ENCODE assay signal across 32 mouse cellular contexts in the genomic region with DNA sequence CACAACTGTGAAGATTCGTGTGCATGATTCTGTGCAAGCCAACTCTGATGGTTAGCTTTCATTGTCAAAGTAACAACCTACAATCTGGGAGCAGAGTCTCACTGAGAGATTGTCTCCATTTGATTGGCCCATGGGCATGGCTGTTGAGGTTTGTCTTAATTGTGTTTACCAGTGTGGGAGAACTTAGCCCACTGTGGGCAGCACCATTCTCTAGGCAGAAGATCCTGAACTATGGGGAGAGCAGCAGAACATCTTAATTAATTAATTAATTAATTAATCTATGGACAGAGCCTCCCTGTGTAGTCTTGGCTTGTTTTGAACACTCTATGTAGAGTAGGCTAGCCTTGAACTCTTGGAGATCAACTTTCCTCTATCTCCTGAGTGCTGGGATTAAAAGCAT.
DNase-seq lines count a peak whose midpoint lies in the region; ATAC-seq and TF ChIP-seq lines count a peak whose summit lies in the region.
"Had no signal": no experiment of that assay in that cellular context is flagged by ENCODE, and none has a peak within 500 bp of the region (broad histone marks: within the 10 kb centered on the region; RNA-seq: fewer than 3 reads in every experiment).

No protein-coding gene starts in this region.

- no peak overlapping the region for H3K9ac ChIP-seq in kidney, embryonic 15.5 days
- H3K9ac ChIP-seq in lung, embryonic 16.5 days (ENCODE audit: low read length): no peak overlapping the region
- H3K9ac ChIP-seq: hindbrain, embryonic 15.5 days; limb, embryonic 12.5 days; liver, embryonic 14.5 days; midbrain, embryonic 13.5 days; neural tube, embryonic 15.5 days; stomach, embryonic 15.5 days had no signal

- 87% methylated on average over 1 of the region's 1 CpGs for WGBS in kidney, embryonic 15.5 days
- WGBS in lung, embryonic 16.5 days: 94% methylated on average over 1 of the region's 1 CpGs
- WGBS in limb, embryonic 10.5 days: 98% methylated on average over 1 of the region's 1 CpGs

- no peaks in the 10 kb centered on the region for H3K9me3 ChIP-seq in kidney, embryonic 15.5 days (replicated peaks)
- H3K9me3 ChIP-seq in lung, embryonic 16.5 days (ENCODE audit: control insufficient read depth, low read length): no peaks in the 10 kb centered on the region
- no peaks in the 10 kb centered on the region for H3K9me3 ChIP-seq in limb, embryonic 10.5 days (replicated peaks)
- H3K9me3 ChIP-seq: hindbrain, embryonic 10.5 days; hindbrain, embryonic 15.5 days; limb, embryonic 12.5 days; neural tube, embryonic 15.5 days; stomach, embryonic 15.5 days had no signal

- H3ac ChIP-seq in myocyte (ENCODE audit: control insufficient read depth, insufficient read length): no peak overlapping the region

- no peak for ATAC-seq in kidney, embryonic 15.5 days (replicated peaks; ENCODE audit: low FRiP score)
- ATAC-seq in lung, embryonic 16.5 days (ENCODE audit: low read depth): no peak
- ATAC-seq: activated CD4-positive, CD25-positive, alpha-beta regulatory T cell, adult 4 months; forebrain, embryonic 16.5 days; inflammation-experienced regulatory T-cells, adult 6 months; midbrain, embryonic 13.5 days had no signal

- H3K27me3 ChIP-seq in kidney, embryonic 15.5 days: no peaks in the 10 kb centered on the region
- H3K27me3 ChIP-seq in lung, embryonic 16.5 days (ENCODE audit: control insufficient read depth, insufficient read depth, low read depth, low read length): no peaks in the 10 kb centered on the region
- no peaks in the 10 kb centered on the region for H3K27me3 ChIP-seq in limb, embryonic 10.5 days (ENCODE audit: low read depth, poor library complexity, severe bottlenecking)
- H3K27me3 ChIP-seq in myocyte (ENCODE audit: control insufficient read depth, insufficient read depth, insufficient read length): no peaks in the 10 kb centered on the region
- H3K27me3 ChIP-seq: CH12.LX; hindbrain, embryonic 15.5 days; limb, embryonic 12.5 days; megakaryocyte, embryonic 14.5 days; midbrain, embryonic 13.5 days; neural tube, embryonic 15.5 days; stomach, embryonic 15.5 days had no signal

- H3K27ac ChIP-seq in kidney, embryonic 15.5 days: peak overlapping the region; percentile 59
- peak overlapping the region; percentile 10 for H3K27ac ChIP-seq in lung, embryonic 16.5 days (ENCODE audit: low read length)
- H3K27ac ChIP-seq in limb, embryonic 10.5 days: no peak overlapping the region
- H3K27ac ChIP-seq: gastrocnemius, adult 2 months; hindbrain, embryonic 10.5 days; hindbrain, embryonic 15.5 days; liver, embryonic 14.5 days; midbrain, embryonic 13.5 days; neural tube, embryonic 15.5 days; stomach, embryonic 15.5 days had no signal

- peaks cover 9% of the 10 kb centered on the region for H3K4me1 ChIP-seq in kidney, embryonic 15.5 days
- peaks cover 21% of the 10 kb centered on the region for H3K4me1 ChIP-seq in lung, embryonic 16.5 days (replicated peaks; ENCODE audit: control insufficient read depth, insufficient read depth, low read length)
- H3K4me1 ChIP-seq in limb, embryonic 10.5 days: peaks cover 30% of the 10 kb centered on the region

- no peaks in the 10 kb centered on the region for H3K36me3 ChIP-seq in kidney, embryonic 15.5 days
- no peaks in the 10 kb centered on the region for H3K36me3 ChIP-seq in lung, embryonic 16.5 days (ENCODE audit: control insufficient read depth, insufficient read depth, low read length)
- no peaks in the 10 kb centered on the region for H3K36me3 ChIP-seq in limb, embryonic 10.5 days
- H3K36me3 ChIP-seq in myocyte (ENCODE audit: control insufficient read depth, insufficient read depth): no peaks in the 10 kb centered on the region
- H3K36me3 ChIP-seq: hindbrain, embryonic 10.5 days; hindbrain, embryonic 15.5 days; limb, embryonic 12.5 days; midbrain, embryonic 13.5 days; neural tube, embryonic 15.5 days; stomach, embryonic 15.5 days had no signal

- H3K79me2 ChIP-seq in myocyte (ENCODE audit: control insufficient read depth, insufficient read depth): no peaks in the 10 kb centered on the region

- H3K4me3 ChIP-seq in kidney, embryonic 15.5 days (replicated peaks): no peak overlapping the region
- no peak overlapping the region for H3K4me3 ChIP-seq in lung, embryonic 16.5 days (ENCODE audit: low read length)
- H3K4me3 ChIP-seq in limb, embryonic 10.5 days: no peak overlapping the region
- H3K4me3 ChIP-seq in myocyte: no peak overlapping the region
- H3K4me3 ChIP-seq: erythroblast, embryonic 14.5 days; gastrocnemius, adult 2 months; hindbrain, embryonic 10.5 days; hindbrain, embryonic 15.5 days; limb, embryonic 12.5 days; megakaryocyte, embryonic 14.5 days; midbrain, embryonic 13.5 days; neural tube, embryonic 15.5 days; stomach, embryonic 15.5 days had no signal

- H3K4me2 ChIP-seq in kidney, embryonic 15.5 days: no peak overlapping the region
- no peak overlapping the region for H3K4me2 ChIP-seq in lung, embryonic 16.5 days (ENCODE audit: low read depth, low read length)
- H3K4me2 ChIP-seq in myocyte (ENCODE audit: low read depth): peak overlapping the region; percentile 53
- H3K4me2 ChIP-seq: hindbrain, embryonic 15.5 days; limb, embryonic 12.5 days; midbrain, embryonic 13.5 days; neural tube, embryonic 15.5 days; stomach, embryonic 15.5 days had no signal

- TF ChIP-seq POLR2A in myocyte (IDR thresholded peaks at IDR 0.05; ENCODE audit: insufficient read length, low read depth): no peak

- DNase-seq in kidney, postnatal 36 days: no peak
- DNase-seq in lung, postnatal 14 days: no peak
- DNase-seq in limb, embryonic 10.5 days (ENCODE audit: low spot score): peak; percentile 12
- no peak for DNase-seq in gastrocnemius, postnatal 10 days
- DNase-seq: adrenal gland, adult 2 months; cerebellum, adult 2 months; cerebellum, postnatal 14 days; gastrocnemius, adult 2 months; heart, postnatal 14 days; kidney, adult 8-10 months; layer of hippocampus, adult 9-11 months; lung, adult 2 months; lung, postnatal 36 days; retina, postnatal 1 day; right cerebral cortex, postnatal 14 days; thymus, postnatal 14 days had no signal

TF ChIP-seq in myocyte, 11 proteins besides CTCF, POLR2A, EP300 and RAD21:
- no peak for TF ChIP-seq USF1 (IDR thresholded peaks at IDR 0.05; ENCODE audit: low read depth)
- TF ChIP-seq TCF3 (IDR thresholded peaks at IDR 0.05; ENCODE audit: insufficient read length, low read depth): no peak
- no peak for TF ChIP-seq REST (IDR thresholded peaks at IDR 0.05; ENCODE audit: insufficient read depth, insufficient read length)
- TF ChIP-seq MYOD1 (IDR thresholded peaks at IDR 0.05; ENCODE audit: control insufficient read depth in 1 of 3, insufficient read length in 2 of 3, low read depth in 2 of 3): no peak
- no peak for TF ChIP-seq MAX (IDR thresholded peaks at IDR 0.05; ENCODE audit: low read depth)
- TF ChIP-seq POLR2AphosphoS2 (IDR thresholded peaks at IDR 0.05; ENCODE audit: insufficient read length, low read depth): no peak
- no peak for TF ChIP-seq TCF12 (IDR thresholded peaks at IDR 0.05; ENCODE audit: insufficient read depth, poor library complexity, severe bottlenecking)
- no peak for TF ChIP-seq CEBPB (IDR thresholded peaks at IDR 0.05; ENCODE audit: insufficient read depth, poor library complexity, severe bottlenecking)
- TF ChIP-seq SRF (IDR thresholded peaks at IDR 0.05; ENCODE audit: control insufficient read depth, insufficient read length, low read depth): no peak
- no peak for TF ChIP-seq MYOG (IDR thresholded peaks at IDR 0.05; ENCODE audit: control insufficient read depth in 1 of 3, insufficient read depth in 1 of 3, insufficient read length in 2 of 3, low read depth in 2 of 3)
- no peak for TF ChIP-seq E2F4 (IDR thresholded peaks at IDR 0.05; ENCODE audit: insufficient read depth)
